Mouse (Mus musculus) layer of hippocampus, adult 9-11 months (tissue): ENCODE data around the gene Lcat.
"Not testable (repeated sequence)": the region's sequence is repeated elsewhere in the genome, so short reads cannot be mapped to it uniquely, and the experiment has no call there.

Experiments
- DNase-seq: peaks from one replicate; pipeline ENCODE4 v3.0.0; 2022

Gene Lcat

GRCm38 (mm10) chr8:105943321-105943739, at the start of gene Lcat:
Gene Lcat, minus strand, starts transcription at chr8:105943382.
- DNase-seq, result peak; percentile 64

GRCm38 (mm10) chr8:105992499-105992898, 49.3 kb upstream of the Lcat start:
- no peak for DNase-seq

- DNase-seq, result no peak
Observed at GRCm38 (mm10) chr8:105991546-105991945, 48.4 kb upstream of the Lcat start.

- DNase-seq, result peak; percentile 38
Observed at GRCm38 (mm10) chr8:105990856-105991387, 47.7 kb upstream of the Lcat start, which contains the start of gene Dus2. Gene Dus2, plus strand, starts transcription at chr8:105991337.

GRCm38 (mm10) chr8:105988546-105988945, 45.4 kb upstream of the Lcat start:
- no peak for DNase-seq

GRCm38 (mm10) chr8:105983406-105983805, 40.2 kb upstream of the Lcat start:
- not testable (repeated sequence) for DNase-seq

GRCm38 (mm10) chr8:105981146-105981545, 38.0 kb upstream of the Lcat start:
- no peak for DNase-seq

GRCm38 (mm10) chr8:105979325-105979724, 36.1 kb upstream of the Lcat start, which contains the start of gene Dpep3:
Gene Dpep3, minus strand, starts transcription at chr8:105979429.
- DNase-seq, result no peak

- no peak for DNase-seq
Observed at GRCm38 (mm10) chr8:105975363-105975762, 32.2 kb upstream of the Lcat start.

- DNase-seq, result no peak
Observed at GRCm38 (mm10) chr8:105971019-105971720, 28.0 kb upstream of the Lcat start.

- DNase-seq, result no peak
Observed at GRCm38 (mm10) chr8:105969367-105969766, 26.2 kb upstream of the Lcat start.

GRCm38 (mm10) chr8:105966692-105967311, 23.6 kb upstream of the Lcat start:
- DNase-seq, result no peak

GRCm38 (mm10) chr8:105965905-105966341, 22.7 kb upstream of the Lcat start, which contains the start of gene Slc12a4:
Gene Slc12a4, minus strand, starts transcription at chr8:105966097.
- DNase-seq, result peak; percentile 43

GRCm38 (mm10) chr8:105965266-105965904, 22.2 kb upstream of the Lcat start:
- no peak for DNase-seq

- DNase-seq, result no peak
Observed at GRCm38 (mm10) chr8:105964506-105965265, 21.5 kb upstream of the Lcat start.

- DNase-seq, result no peak
Observed at GRCm38 (mm10) chr8:105961536-105961935, 18.4 kb upstream of the Lcat start.

- no peak for DNase-seq
Observed at GRCm38 (mm10) chr8:105961101-105961500, 17.9 kb upstream of the Lcat start.

- DNase-seq, result no peak
Observed at GRCm38 (mm10) chr8:105959350-105959749, 16.2 kb upstream of the Lcat start.

GRCm38 (mm10) chr8:105957813-105958212, 14.6 kb upstream of the Lcat start:
- no peak for DNase-seq

GRCm38 (mm10) chr8:105956556-105956955, 13.4 kb upstream of the Lcat start:
- DNase-seq, result no peak

GRCm38 (mm10) chr8:105951057-105951659, 8.0 kb upstream of the Lcat start:
- peak; percentile 71 for DNase-seq

GRCm38 (mm10) chr8:105949350-105949749, 6.2 kb upstream of the Lcat start:
- DNase-seq, result peak; percentile 52
